Mouse (Mus musculus) cortical plate, adult 2 months (tissue): ENCODE data around the gene Rps16.

ENCODE experiments used
- CTCF ChIP-seq: fragments of 200-500 bp; IDR thresholded peaks from 2 replicates; pipeline ENCODE4 v1.5.1; 2011; ENCODE audit warnings: mild to moderate bottlenecking, control low read depth, low read length; ENCODE audit not compliant: insufficient read depth; ENCODE audit errors: extremely low read depth
- POLR2A ChIP-seq: fragments of 200-500 bp; IDR thresholded peaks from 2 replicates; pipeline ENCODE4 v1.6.1; 2011; ENCODE audit warnings: mild to moderate bottlenecking, low read length, control low read depth; ENCODE audit not compliant: insufficient read depth; ENCODE audit errors: extremely low read depth

GRCm38 (mm10) chr7:28354113-28354581, 3.7 kb downstream of the Rps16 start:
- TF ChIP-seq CTCF (no peak), POLR2A (no peak)
